Mouse (Mus musculus): ENCODE data around the gene Sorbs2.

DNA sequence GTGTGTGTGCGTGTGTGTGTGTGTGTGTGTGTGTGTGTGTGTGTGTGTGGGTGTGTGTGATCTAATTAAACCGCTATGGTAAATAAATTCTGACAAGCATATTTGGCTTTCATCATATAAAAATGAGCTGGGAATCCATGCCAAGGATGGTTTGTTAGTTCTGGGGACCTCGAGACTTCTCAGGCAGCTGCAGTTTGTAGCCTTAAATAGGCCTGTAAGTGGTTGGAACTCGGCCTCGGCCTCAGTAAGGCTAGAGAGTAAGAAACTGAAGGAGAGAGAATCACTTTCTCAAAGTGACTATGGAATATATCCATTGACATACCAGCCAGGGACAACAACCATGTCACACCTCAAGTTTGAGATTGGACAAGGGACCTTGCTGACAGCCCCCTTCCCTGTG lies 314.1 kb downstream of the Sorbs2 start:
- TF ChIP-seq POLR2A (IDR thresholded peaks at IDR 0.05; ENCODE audit: insufficient read length, low read depth) (no peak), USF1 (IDR thresholded peaks at IDR 0.05; ENCODE audit: low read depth) (no peak), MAX (IDR thresholded peaks at IDR 0.05; ENCODE audit: low read depth) (no peak), TCF12 (IDR thresholded peaks at IDR 0.05; ENCODE audit: insufficient read depth, poor library complexity, severe bottlenecking) (no peak), REST (IDR thresholded peaks at IDR 0.05; ENCODE audit: insufficient read depth, insufficient read length) (no peak), E2F4 (IDR thresholded peaks at IDR 0.05; ENCODE audit: insufficient read depth) (no peak), MYOG (IDR thresholded peaks at IDR 0.05; ENCODE audit: control insufficient read depth in 1 of 3, insufficient read depth in 1 of 3, insufficient read length in 2 of 3, low read depth in 2 of 3) (no peak)
